Mouse (Mus musculus): ENCODE results near the gene Npc2. TPM values are rescaled to one million over a fixed set of nuclear protein-coding genes. Genes with fewer than 3 reads are reported as not detected.

The Npc2 gene
- 53.0 and 54.8 TPM in 2 replicates for polyA plus RNA-seq (2015; fragmentation: Nextera tagmentation; extraction: Ambion mirVana)

DNA sequence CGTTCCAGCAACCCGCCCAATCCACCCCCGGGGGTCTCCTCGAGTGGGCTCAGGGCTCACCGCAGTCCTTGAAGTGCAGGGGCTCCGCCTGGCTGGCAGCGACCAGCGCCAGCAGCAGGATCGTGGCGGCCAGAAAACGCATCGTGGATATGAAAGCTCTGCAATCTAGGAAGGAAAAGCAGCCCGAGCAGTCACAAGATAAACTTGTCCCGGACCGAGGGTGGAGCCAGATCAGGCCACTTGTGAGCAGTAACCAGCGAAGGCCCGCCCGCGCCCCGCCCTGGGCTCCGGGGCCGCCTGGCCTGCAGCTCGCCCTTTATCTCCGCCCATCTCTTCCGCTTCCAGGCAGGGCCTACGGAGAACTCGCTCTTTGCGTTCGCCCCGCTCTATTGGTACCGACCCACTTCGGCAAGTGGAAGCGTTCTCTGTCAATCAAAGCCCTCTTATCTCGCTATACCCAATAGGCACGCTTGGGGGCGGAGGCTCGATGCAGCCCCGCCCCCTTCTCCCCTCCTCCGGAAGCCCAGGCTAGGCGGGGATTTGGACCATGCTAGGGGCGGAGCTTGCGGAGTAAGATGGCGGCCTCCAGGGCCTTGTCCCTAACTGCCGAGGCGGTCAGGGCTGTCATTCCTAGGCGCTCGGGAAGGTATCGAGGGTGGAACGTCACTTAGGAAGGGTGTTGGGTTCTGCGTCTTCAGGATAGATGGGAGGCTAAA is at the start of gene Npc2, which contains the start of gene Isca2:
Npc2 (minus strand) TSS at position 427 of the 716 bp plus-strand sequence.
Isca2 (plus strand) TSS at position 526 of the 716 bp plus-strand sequence.
- Histone ChIP-seq H3K27me3 (ENCODE audit: control insufficient read depth, insufficient read depth, low read depth, low read length) (no peaks in the 10 kb centered on the region), H3K9ac (ENCODE audit: low read depth, low read length) (peak within 1 kb of the TSS; percentile 75), H3K4me3 (ENCODE audit: low read depth, low read length) (peak within 1 kb of the TSS; percentile 55), H3K27ac (ENCODE audit: low read length) (peak within 1 kb of the TSS; percentile 83), H3K9me3 (replicated peaks; ENCODE audit: control insufficient read depth, low read length, poor library complexity, severe bottlenecking) (no peaks in the 10 kb centered on the region), H3K36me3 (ENCODE audit: control insufficient read depth, insufficient read depth, low read length) (no peaks in the 10 kb centered on the region), H3K4me2 (ENCODE audit: low read length) (peak within 1 kb of the TSS; percentile 80), H3K4me1 (ENCODE audit: control insufficient read depth, insufficient read depth, low read length) (peaks cover 21% of the 10 kb centered on the region)
- under 1% methylated on average over 47 of the region's 50 CpGs for WGBS
- peak; percentile 98 for ATAC-seq

DNA sequence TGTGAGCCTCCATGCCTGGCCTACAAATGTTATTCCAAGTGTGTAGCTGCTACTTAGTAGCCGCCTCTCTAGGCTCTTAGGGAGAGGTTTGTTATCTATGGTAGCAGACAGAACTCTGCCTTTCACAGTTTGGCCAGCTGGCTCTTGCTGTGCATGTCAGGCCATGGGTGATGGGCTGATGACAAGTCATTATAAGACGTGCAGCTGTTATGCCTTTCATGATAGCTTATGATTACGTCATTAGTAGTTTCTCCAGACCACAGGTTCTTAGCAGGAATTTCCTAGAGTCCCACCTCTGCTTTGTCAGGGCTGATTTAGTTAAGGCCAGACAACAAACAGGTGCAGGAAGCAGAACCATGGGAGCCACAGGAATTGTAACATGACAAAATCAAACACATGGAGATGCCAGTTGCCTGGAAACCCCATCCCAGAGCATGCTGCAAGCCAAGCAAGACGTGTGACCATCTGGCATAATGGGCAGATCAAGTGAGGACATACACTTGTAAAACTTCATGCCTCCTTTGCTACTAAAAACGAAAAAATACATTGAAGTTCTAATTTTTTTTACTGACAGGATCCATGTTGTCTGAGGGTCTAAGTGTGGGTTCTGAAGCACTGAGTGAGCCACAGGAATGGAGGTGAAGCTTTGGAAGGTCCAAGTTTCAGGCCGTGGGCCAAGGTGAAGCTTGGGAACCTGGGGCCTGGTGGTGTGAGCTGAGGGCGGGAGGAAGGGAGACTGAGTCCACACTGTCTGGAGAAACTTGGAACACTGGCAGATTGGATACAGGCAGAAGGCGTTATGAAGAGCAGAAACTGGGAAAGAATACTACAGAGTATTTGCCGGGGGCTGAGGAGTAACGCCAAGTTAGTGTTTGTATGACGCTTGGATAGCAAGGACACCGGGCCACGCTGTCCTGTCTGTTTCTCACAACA is 46.5 kb upstream of the Npc2 start:
- ATAC-seq = no peak
- H3K4me1 ChIP-seq (ENCODE audit: control insufficient read depth, insufficient read depth, low read length) = no peaks in the 10 kb centered on the region

DNA sequence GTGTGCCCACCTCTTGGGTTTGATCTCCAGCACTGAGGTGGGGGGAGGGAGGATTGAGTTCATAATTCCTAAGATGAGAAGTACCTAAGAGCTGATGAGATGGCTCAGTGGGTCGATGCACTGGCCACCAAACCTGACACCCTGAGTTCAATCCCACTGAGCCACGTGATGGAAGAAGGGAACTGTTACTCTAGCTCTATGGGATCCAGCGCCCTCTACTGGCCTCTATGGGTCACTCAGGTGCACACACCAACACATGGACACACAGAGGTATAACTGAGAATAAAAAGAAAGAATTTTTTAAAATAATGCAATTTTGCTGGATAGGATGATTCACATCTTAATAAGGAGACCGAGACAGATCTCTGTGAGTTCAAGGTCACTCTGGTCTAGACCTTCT is 45.5 kb upstream of the Npc2 start:
- no peaks in the 10 kb centered on the region for H3K27me3 ChIP-seq (ENCODE audit: control insufficient read depth, insufficient read depth, low read depth, low read length)
- no peak overlapping the region for H3K9ac ChIP-seq (ENCODE audit: low read depth, low read length)
- no peaks in the 10 kb centered on the region for H3K36me3 ChIP-seq (ENCODE audit: control insufficient read depth, insufficient read depth, low read length)
- WGBS = 68% methylated on average over 4 of the region's 4 CpGs
- H3K4me1 ChIP-seq (ENCODE audit: control insufficient read depth, insufficient read depth, low read length) = no peaks in the 10 kb centered on the region
- no peak overlapping the region for H3K4me2 ChIP-seq (ENCODE audit: low read length)
- H3K4me3 ChIP-seq (ENCODE audit: low read depth, low read length) = no peak overlapping the region
- H3K9me3 ChIP-seq (replicated peaks; ENCODE audit: control insufficient read depth, low read length, poor library complexity, severe bottlenecking) = no peaks in the 10 kb centered on the region
- ATAC-seq = no peak
- no peak overlapping the region for H3K27ac ChIP-seq (ENCODE audit: low read length)

More for the DNA sequence above, 46.5 kb upstream of the Npc2 start:
- Histone ChIP-seq H3K4me3 (ENCODE audit: low read depth, low read length) (no peak overlapping the region), H3K27ac (ENCODE audit: low read length) (no peak overlapping the region), H3K9me3 (replicated peaks; ENCODE audit: control insufficient read depth, low read length, poor library complexity, severe bottlenecking) (no peaks in the 10 kb centered on the region), H3K27me3 (ENCODE audit: control insufficient read depth, insufficient read depth, low read depth, low read length) (no peaks in the 10 kb centered on the region), H3K4me2 (ENCODE audit: low read length) (no peak overlapping the region), H3K36me3 (ENCODE audit: control insufficient read depth, insufficient read depth, low read length) (no peaks in the 10 kb centered on the region), H3K9ac (ENCODE audit: low read depth, low read length) (no peak overlapping the region)
- 86% methylated on average over 13 of the region's 13 CpGs for WGBS

DNA sequence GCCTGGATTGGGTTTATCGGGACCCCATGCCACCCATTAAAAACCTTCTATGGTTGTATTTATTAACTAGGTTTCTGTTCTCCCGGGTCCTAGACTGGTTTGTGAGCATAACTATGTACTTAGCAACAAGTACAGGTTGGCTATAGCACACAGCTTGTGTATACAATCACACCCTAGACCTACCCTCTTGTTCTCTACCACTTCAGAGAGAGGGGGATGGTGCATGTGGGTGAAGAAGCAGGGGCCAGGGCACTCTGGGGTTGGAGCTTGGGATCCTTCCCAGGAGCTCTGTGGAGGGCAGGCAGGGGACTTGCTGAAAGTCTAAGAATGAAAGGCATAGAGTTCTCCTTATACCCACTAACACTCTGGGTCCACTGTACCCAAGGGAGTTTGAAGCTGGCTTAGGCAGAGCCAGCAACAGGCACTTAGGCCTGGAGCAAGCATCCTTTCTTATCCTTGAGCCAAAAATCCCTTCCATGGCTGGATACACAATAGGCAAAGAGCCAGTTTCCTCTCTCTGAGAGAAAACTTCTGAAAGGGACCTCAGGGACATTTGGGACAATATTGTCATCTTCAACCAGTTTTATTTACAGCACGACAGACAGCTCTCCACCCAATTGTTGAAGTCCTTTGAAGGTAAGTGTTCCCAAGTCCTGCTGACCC is 41.8 kb upstream of the Npc2 start:
- H3K4me2 ChIP-seq (ENCODE audit: low read length) = no peak overlapping the region
- no peak overlapping the region for H3K9ac ChIP-seq (ENCODE audit: low read depth, low read length)
- no peak overlapping the region for H3K4me3 ChIP-seq (ENCODE audit: low read depth, low read length)
- H3K27me3 ChIP-seq (ENCODE audit: control insufficient read depth, insufficient read depth, low read depth, low read length) = no peaks in the 10 kb centered on the region
- no peaks in the 10 kb centered on the region for H3K36me3 ChIP-seq (ENCODE audit: control insufficient read depth, insufficient read depth, low read length)
- no peaks in the 10 kb centered on the region for H3K4me1 ChIP-seq (ENCODE audit: control insufficient read depth, insufficient read depth, low read length)
- WGBS = 82% methylated on average over 3 of the region's 3 CpGs
- no peak for ATAC-seq
- H3K9me3 ChIP-seq (replicated peaks; ENCODE audit: control insufficient read depth, low read length, poor library complexity, severe bottlenecking) = no peaks in the 10 kb centered on the region
- no peak overlapping the region for H3K27ac ChIP-seq (ENCODE audit: low read length)

DNA sequence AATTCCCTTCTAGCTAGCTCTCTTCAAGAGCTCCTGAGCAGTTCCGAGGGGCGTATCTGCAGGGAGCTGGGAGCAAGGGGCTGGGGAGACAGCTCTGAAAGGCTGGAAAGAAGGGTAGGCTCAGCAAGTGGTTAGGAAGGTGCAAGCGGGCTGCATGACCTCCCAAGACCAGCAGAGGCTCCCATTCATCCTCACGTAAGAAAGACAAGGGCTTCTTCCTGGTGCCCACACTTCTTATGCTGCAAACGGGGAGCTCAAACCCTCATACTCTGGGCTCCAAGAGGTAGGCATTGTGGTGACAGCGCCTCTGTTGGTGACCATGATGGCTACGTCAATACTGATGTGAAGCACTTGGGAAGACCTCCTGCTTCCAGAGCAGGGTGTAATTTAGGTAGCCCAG is 40.8 kb upstream of the Npc2 start:
- no peak overlapping the region for H3K27ac ChIP-seq (ENCODE audit: low read length)
- no peaks in the 10 kb centered on the region for H3K4me1 ChIP-seq (ENCODE audit: control insufficient read depth, insufficient read depth, low read length)
- no peak for ATAC-seq
- WGBS = 41% methylated on average over 7 of the region's 7 CpGs
- H3K4me2 ChIP-seq (ENCODE audit: low read length) = no peak overlapping the region
- H3K4me3 ChIP-seq (ENCODE audit: low read depth, low read length) = no peak overlapping the region
- no peaks in the 10 kb centered on the region for H3K36me3 ChIP-seq (ENCODE audit: control insufficient read depth, insufficient read depth, low read length)
- H3K9me3 ChIP-seq (replicated peaks; ENCODE audit: control insufficient read depth, low read length, poor library complexity, severe bottlenecking) = no peaks in the 10 kb centered on the region
- no peak overlapping the region for H3K9ac ChIP-seq (ENCODE audit: low read depth, low read length)
- no peaks in the 10 kb centered on the region for H3K27me3 ChIP-seq (ENCODE audit: control insufficient read depth, insufficient read depth, low read depth, low read length)

DNA sequence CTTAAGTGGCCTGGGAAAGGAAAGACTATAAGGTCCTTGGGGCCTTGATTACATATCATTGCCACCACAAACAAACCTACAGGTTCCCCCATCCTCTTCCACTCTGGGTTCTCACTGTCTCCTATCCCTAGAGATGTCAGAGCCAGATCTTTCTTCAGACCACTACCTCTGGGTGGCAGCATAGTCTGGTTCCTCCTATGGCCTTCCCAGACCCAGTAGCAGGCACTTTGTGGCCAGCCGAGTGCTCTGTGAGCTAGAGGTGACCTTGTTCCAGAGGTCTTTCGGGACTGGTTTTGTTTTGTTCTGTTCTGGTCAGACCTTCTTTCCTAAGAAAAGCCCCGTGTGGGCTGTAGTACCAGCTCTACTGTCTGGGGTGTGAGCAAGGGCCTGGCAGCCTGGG is 39.1 kb upstream of the Npc2 start:
- Histone ChIP-seq H3K4me1 (ENCODE audit: control insufficient read depth, insufficient read depth, low read length) (no peaks in the 10 kb centered on the region), H3K27ac (ENCODE audit: low read length) (no peak overlapping the region), H3K4me3 (ENCODE audit: low read depth, low read length) (no peak overlapping the region), H3K27me3 (ENCODE audit: control insufficient read depth, insufficient read depth, low read depth, low read length) (no peaks in the 10 kb centered on the region), H3K36me3 (ENCODE audit: control insufficient read depth, insufficient read depth, low read length) (no peaks in the 10 kb centered on the region), H3K9ac (ENCODE audit: low read depth, low read length) (no peak overlapping the region), H3K9me3 (replicated peaks; ENCODE audit: control insufficient read depth, low read length, poor library complexity, severe bottlenecking) (no peaks in the 10 kb centered on the region), H3K4me2 (ENCODE audit: low read length) (no peak overlapping the region)
- 58% methylated on average over 3 of the region's 3 CpGs for WGBS
- no peak for ATAC-seq

DNA sequence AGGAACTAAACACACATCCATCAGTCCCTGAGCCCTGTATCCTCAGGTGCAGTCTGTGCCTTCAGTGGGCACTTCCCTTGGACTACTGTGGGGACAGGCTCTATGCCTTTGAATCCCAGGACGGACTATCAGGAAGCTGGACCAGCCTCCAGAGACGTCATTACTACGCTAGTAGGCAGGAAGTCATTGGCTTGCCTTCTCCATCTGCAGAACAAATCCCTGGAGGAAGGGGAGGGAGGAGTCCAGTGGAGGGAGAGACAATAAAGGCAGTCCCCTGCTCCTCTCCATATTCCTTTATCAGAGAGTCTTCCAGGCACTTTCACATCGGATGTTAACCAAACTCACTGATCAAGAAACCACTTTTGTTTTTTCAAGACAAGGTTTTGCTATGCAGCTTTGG is 38.6 kb upstream of the Npc2 start:
- ATAC-seq = no peak
- Histone ChIP-seq H3K4me1 (ENCODE audit: control insufficient read depth, insufficient read depth, low read length) (no peaks in the 10 kb centered on the region), H3K4me3 (ENCODE audit: low read depth, low read length) (no peak overlapping the region), H3K27ac (ENCODE audit: low read length) (no peak overlapping the region), H3K36me3 (ENCODE audit: control insufficient read depth, insufficient read depth, low read length) (no peaks in the 10 kb centered on the region), H3K9me3 (replicated peaks; ENCODE audit: control insufficient read depth, low read length, poor library complexity, severe bottlenecking) (no peaks in the 10 kb centered on the region), H3K27me3 (ENCODE audit: control insufficient read depth, insufficient read depth, low read depth, low read length) (no peaks in the 10 kb centered on the region), H3K4me2 (ENCODE audit: low read length) (no peak overlapping the region), H3K9ac (ENCODE audit: low read depth, low read length) (no peak overlapping the region)
- 64% methylated on average over 4 of the region's 4 CpGs for WGBS

DNA sequence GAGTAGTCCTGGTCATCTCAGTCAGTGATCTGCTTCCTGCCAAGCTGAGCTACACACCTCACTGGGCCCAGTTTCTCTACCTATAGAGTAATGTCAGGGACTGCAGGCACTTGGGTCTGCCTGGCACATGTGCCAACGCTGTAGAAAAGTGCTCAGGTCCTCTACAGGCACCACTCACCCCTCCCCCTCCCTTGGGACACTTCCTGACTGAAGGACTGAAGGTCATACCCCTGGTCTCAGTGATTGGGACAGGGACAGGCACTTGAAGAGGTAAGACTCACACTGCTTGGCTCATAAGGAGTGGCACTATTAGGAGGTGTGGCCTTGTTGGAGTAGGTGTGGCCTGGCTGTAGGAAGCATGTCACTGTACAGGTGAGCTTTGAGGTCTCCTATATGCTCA is 37.9 kb upstream of the Npc2 start:
- no peak overlapping the region for H3K4me2 ChIP-seq (ENCODE audit: low read length)
- ATAC-seq = no peak
- 63% methylated on average over 1 of the region's 1 CpGs for WGBS
- H3K9me3 ChIP-seq (replicated peaks; ENCODE audit: control insufficient read depth, low read length, poor library complexity, severe bottlenecking) = no peaks in the 10 kb centered on the region
- H3K27ac ChIP-seq (ENCODE audit: low read length) = no peak overlapping the region
- no peak overlapping the region for H3K4me3 ChIP-seq (ENCODE audit: low read depth, low read length)
- H3K4me1 ChIP-seq (ENCODE audit: control insufficient read depth, insufficient read depth, low read length) = no peaks in the 10 kb centered on the region
- no peaks in the 10 kb centered on the region for H3K27me3 ChIP-seq (ENCODE audit: control insufficient read depth, insufficient read depth, low read depth, low read length)
- no peak overlapping the region for H3K9ac ChIP-seq (ENCODE audit: low read depth, low read length)
- H3K36me3 ChIP-seq (ENCODE audit: control insufficient read depth, insufficient read depth, low read length) = no peaks in the 10 kb centered on the region
